Mouse (Mus musculus) lung, postnatal 0 days (tissue): ENCODE measurements around the gene Ndufv1.

ENCODE experiments used
- CTCF ChIP-seq: IDR thresholded peaks from 2 replicates; pipeline ENCODE4 v1.5.1; 2016; ENCODE audit warnings: antibody characterized with exemption, mild to moderate bottlenecking
- EP300 ChIP-seq: IDR thresholded peaks from 2 replicates; pipeline ENCODE4 v1.6.1; 2016; ENCODE audit warnings: antibody characterized with exemption, mild to moderate bottlenecking, control low read depth

GRCm38 (mm10) chr19:3991966-3992365 lies 20.6 kb downstream of the Ndufv1 start:
- TF ChIP-seq CTCF = no peak
- TF ChIP-seq EP300 = no peak
